Mouse (Mus musculus): ENCODE measurements at regions not wholly inside any gene's neighbourhood (a gene's known extent, or its start where the extent isn't known, plus 50 kb on each side); places are given as distances from the start of the nearest gene placed in this dataset.

- TF ChIP-seq POLR2A (IDR thresholded peaks at IDR 0.05; ENCODE audit: insufficient read length, low read depth) (no peak), MAX (IDR thresholded peaks at IDR 0.05; ENCODE audit: low read depth) (no peak), POLR2AphosphoS2 (IDR thresholded peaks at IDR 0.05; ENCODE audit: insufficient read length, low read depth) (no peak), MYOG (IDR thresholded peaks at IDR 0.05; ENCODE audit: control insufficient read depth in 1 of 3, insufficient read depth in 1 of 3, insufficient read length in 2 of 3, low read depth in 2 of 3) (no peak), REST (IDR thresholded peaks at IDR 0.05; ENCODE audit: insufficient read depth, insufficient read length) (no peak), USF1 (IDR thresholded peaks at IDR 0.05; ENCODE audit: low read depth) (no peak), E2F4 (IDR thresholded peaks at IDR 0.05; ENCODE audit: insufficient read depth) (no peak)
These were observed 183.9 kb upstream of the Arg1 start for GRCm38 (mm10) chr10:25111181-25111580.

Data from myocyte (in vitro differentiated cells).